Mouse (Mus musculus) liver, embryonic 12.5 days (tissue): Measurements from ENCODE around the gene Pkp3. TPM values are rescaled to one million over a fixed set of nuclear protein-coding genes. Genes with fewer than 3 reads are reported as not detected.
A peak's percentile ranks its signal among the peaks of the same experiment; 100 is the strongest.

ENCODE experiments used
- ATAC-seq: fragments of 200-750 bp; cut with Nextera tagmentation; 2 replicates; pipeline ENCODE4 v1.8.0; 2017; ENCODE audit warnings: moderate number of reproducible peaks, mild to moderate bottlenecking, moderate library complexity
- H3K27ac ChIP-seq: fragments of 300-500 bp; sonication (generic); 2 replicates; pipeline ENCODE4 v1.5.1; 2016; ENCODE audit warnings: mild to moderate bottlenecking
- H3K27me3 ChIP-seq: fragments of 300-500 bp; sonication (generic); replicated peaks from 2 replicates; pipeline ENCODE4 v1.6.1; 2016; ENCODE audit warnings: mild to moderate bottlenecking, moderate library complexity
- H3K36me3 ChIP-seq: fragments of 300-500 bp; sonication (generic); 2 replicates; pipeline ENCODE4 v1.6.1; 2016; ENCODE audit warnings: mild to moderate bottlenecking, moderate library complexity
- H3K4me1 ChIP-seq: fragments of 300-500 bp; sonication (generic); 2 replicates; pipeline ENCODE4 v1.6.1; 2016
- H3K4me2 ChIP-seq: fragments of 300-500 bp; sonication (generic); 2 replicates; pipeline ENCODE4 v1.6.1; 2016; ENCODE audit warnings: mild to moderate bottlenecking, moderate library complexity
- H3K4me3 ChIP-seq: fragments of 300-500 bp; sonication (generic); 2 replicates; pipeline ENCODE4 v1.5.1; 2016; ENCODE audit warnings: mild to moderate bottlenecking, moderate library complexity
- H3K9ac ChIP-seq: fragments of 300-500 bp; sonication (generic); 2 replicates; pipeline ENCODE4 v1.6.1; 2016; ENCODE audit warnings: mild to moderate bottlenecking, moderate library complexity
- H3K9me3 ChIP-seq: fragments of 300-500 bp; sonication (generic); replicated peaks from 2 replicates; pipeline ENCODE4 v1.6.1; 2016; ENCODE audit warnings: mild to moderate bottlenecking, moderate library complexity
- WGBS: fragments of 180-500 bp; shearing (Covaris S2); methylation state at CpG from one replicate; pipeline ENCODE4 v1.1.7; 2016; ENCODE audit not compliant: insufficient replicate concordance; 5-methylcytosine and 5-hydroxymethylcytosine counted together
- polyA plus RNA-seq: library from polyadenylated mRNA; unstranded; fragments of >200 nt; fragmentation: Nextera tagmentation; extraction: Ambion mirVana; gene quantifications from 2 replicates; pipeline ENCODE4 v1.2.1, GENCODE M21; 2016

Gene Pkp3
- polyA plus RNA-seq, 1 experiment from 2014 or later: 1.1 TPM

DNA sequence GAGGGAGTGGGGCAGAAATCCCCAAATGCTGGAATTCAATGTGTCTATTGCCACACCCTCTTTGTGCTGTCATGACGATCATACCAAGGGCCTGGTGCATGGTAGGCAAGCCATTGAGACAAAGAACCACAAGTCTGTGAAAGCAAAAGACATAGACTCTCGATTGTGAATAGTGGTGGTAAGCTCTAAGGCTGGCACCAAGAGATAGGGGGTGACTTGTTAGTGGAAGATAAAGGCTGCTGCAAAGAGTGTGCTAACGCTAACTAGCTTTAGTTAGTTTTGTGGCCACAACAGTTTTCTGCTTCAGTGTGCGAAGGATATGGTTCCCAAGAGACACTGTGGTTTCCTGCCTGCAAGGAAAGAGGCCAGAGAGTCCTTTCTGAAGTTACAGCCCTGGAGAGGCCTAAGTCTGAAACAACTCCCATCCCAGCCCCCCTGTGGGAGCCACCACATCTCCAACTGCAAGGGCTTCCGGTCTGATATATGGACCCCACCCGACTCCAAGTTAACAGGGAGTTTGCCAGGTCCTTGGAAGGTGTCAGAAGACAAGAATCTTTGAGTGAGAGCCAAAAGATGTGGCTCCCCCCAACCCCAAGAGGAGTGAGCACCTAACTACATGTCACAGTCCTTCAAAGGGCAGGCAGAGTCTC is 31.0 kb upstream of the Pkp3 start:
- ATAC-seq: peak; percentile 71
- peaks cover 58% of the 10 kb centered on the region for H3K4me1 ChIP-seq
- 17% methylated on average over 6 of the region's 6 CpGs for WGBS
- no peaks in the 10 kb centered on the region for H3K36me3 ChIP-seq
- H3K27me3 ChIP-seq: no peaks in the 10 kb centered on the region
- peak overlapping the region; percentile 85 for H3K4me2 ChIP-seq
- peak overlapping the region; percentile 63; the same call in 1 of the 2 replicates for H3K9ac ChIP-seq
- H3K9me3 ChIP-seq: no peaks in the 10 kb centered on the region
- 0 out of 2 replicates have a peak overlapping the region, but pooled peaks have one; percentile 50 for H3K4me3 ChIP-seq
- H3K27ac ChIP-seq: peak overlapping the region; percentile 91

GRCm38 (mm10) chr7:141047581-141048225 is 30.3 kb upstream of the Pkp3 start:
- Histone ChIP-seq H3K36me3 (no peaks in the 10 kb centered on the region), H3K4me1 (peaks cover 53% of the 10 kb centered on the region), H3K4me2 (peak overlapping the region; percentile 85), H3K9ac (peak overlapping the region; percentile 63), H3K27me3 (0 out of 2 replicates have a peak, but pooled peaks cover under 1% of the 10 kb centered on the region), H3K27ac (peak overlapping the region; percentile 91), H3K4me3 (peak overlapping the region; percentile 50), H3K9me3 (no peaks in the 10 kb centered on the region)
- 5% methylated on average over 15 of the region's 19 CpGs for WGBS
- ATAC-seq: peak; percentile 47

GRCm38 (mm10) chr7:141048226-141049218 is 29.5 kb upstream of the Pkp3 start:
- 9% methylated on average over 21 of the region's 21 CpGs for WGBS
- Histone ChIP-seq H3K4me2 (peak overlapping the region; percentile 85), H3K27me3 (0 out of 2 replicates have a peak, but pooled peaks cover 4% of the 10 kb centered on the region), H3K4me1 (peaks cover 45% of the 10 kb centered on the region), H3K4me3 (peak overlapping the region; percentile 50), H3K36me3 (no peaks in the 10 kb centered on the region), H3K9ac (peak overlapping the region; percentile 63), H3K27ac (peak overlapping the region; percentile 91), H3K9me3 (no peaks in the 10 kb centered on the region)
- ATAC-seq: peak; percentile 75

DNA sequence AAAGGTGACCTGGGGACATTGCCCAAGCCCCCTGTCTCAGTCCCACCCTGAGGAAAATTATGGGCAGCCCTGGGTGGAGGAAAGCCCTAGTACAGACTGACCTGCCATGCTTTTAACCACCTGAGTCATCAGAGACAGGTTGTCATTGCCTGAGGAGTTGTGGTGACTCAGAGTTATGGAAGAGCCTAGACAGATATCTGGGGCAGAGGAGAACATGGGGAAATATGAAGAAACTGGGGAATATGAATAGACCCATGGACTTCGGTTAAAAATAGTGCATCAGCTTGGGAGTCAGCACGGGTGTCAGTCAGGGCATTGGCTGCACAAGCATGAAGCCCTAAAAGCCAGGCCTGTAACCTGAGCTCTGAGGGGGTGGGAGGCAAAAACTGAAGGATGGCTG is 28.7 kb upstream of the Pkp3 start:
- 76% methylated on average over 2 of the region's 2 CpGs for WGBS
- Histone ChIP-seq H3K4me1 (peaks cover 39% of the 10 kb centered on the region), H3K27me3 (0 out of 2 replicates have a peak, but pooled peaks cover 6% of the 10 kb centered on the region), H3K9ac (no peak overlapping the region), H3K4me2 (no peak overlapping the region), H3K4me3 (no peak overlapping the region), H3K36me3 (no peaks in the 10 kb centered on the region), H3K27ac (no peak overlapping the region), H3K9me3 (no peaks in the 10 kb centered on the region)
- ATAC-seq: no peak

GRCm38 (mm10) chr7:141051060-141051685 is 26.8 kb upstream of the Pkp3 start:
- no peak overlapping the region for H3K4me3 ChIP-seq
- H3K9me3 ChIP-seq: 0 out of 2 replicates have a peak, but pooled peaks cover 3% of the 10 kb centered on the region
- ATAC-seq: no peak
- H3K9ac ChIP-seq: no peak overlapping the region
- 49% methylated on average over 17 of the region's 17 CpGs for WGBS
- H3K4me2 ChIP-seq: no peak overlapping the region
- H3K27ac ChIP-seq: no peak overlapping the region
- H3K36me3 ChIP-seq: no peaks in the 10 kb centered on the region
- H3K4me1 ChIP-seq: peaks cover 27% of the 10 kb centered on the region
- H3K27me3 ChIP-seq: peaks cover 13% of the 10 kb centered on the region

- ATAC-seq: no peak
- H3K4me1 ChIP-seq: peaks cover 18% of the 10 kb centered on the region
- peaks cover 20% of the 10 kb centered on the region for H3K27me3 ChIP-seq
- no peak overlapping the region for H3K4me3 ChIP-seq
- no peak overlapping the region for H3K27ac ChIP-seq
- WGBS: 72% methylated on average over 4 of the region's 4 CpGs
- H3K4me2 ChIP-seq: no peak overlapping the region
- no peak overlapping the region for H3K9ac ChIP-seq
- 0 out of 2 replicates have a peak, but pooled peaks cover 3% of the 10 kb centered on the region for H3K9me3 ChIP-seq
- no peaks in the 10 kb centered on the region for H3K36me3 ChIP-seq
Observed at GRCm38 (mm10) chr7:141052016-141052415, 26.0 kb upstream of the Pkp3 start.

- no peaks in the 10 kb centered on the region for H3K36me3 ChIP-seq
- no peak overlapping the region for H3K4me3 ChIP-seq
- H3K27me3 ChIP-seq: peaks cover 23% of the 10 kb centered on the region
- 0 out of 2 replicates have a peak, but pooled peaks cover 3% of the 10 kb centered on the region for H3K9me3 ChIP-seq
- H3K27ac ChIP-seq: no peak overlapping the region
- H3K9ac ChIP-seq: no peak overlapping the region
- H3K4me2 ChIP-seq: no peak overlapping the region
- H3K4me1 ChIP-seq: peaks cover 14% of the 10 kb centered on the region
- WGBS: 68% methylated on average over 2 of the region's 2 CpGs
- ATAC-seq: no peak
Observed at GRCm38 (mm10) chr7:141052421-141052820, 25.6 kb upstream of the Pkp3 start.

DNA sequence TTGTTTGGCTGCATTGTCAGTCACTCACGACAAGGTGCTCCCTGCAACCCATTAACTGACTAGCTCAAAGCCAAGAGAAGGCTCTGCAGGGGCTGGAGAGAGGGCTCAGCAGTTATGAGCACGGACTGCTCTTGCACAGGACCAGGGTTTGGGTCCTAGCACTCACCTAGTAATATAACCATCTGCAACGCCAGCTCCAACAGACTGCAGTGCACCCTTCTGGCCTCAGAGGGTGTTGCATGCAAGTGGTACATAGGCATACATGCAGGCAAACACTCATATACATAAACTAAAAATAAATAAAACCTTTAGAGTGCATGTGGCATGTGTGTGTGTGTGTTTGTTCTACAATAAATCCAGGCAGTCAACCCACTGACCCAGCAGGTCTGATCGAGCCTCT is 22.2 kb upstream of the Pkp3 start:
- Histone ChIP-seq H3K4me3 (no peak overlapping the region), H3K9me3 (0 out of 2 replicates have a peak, but pooled peaks cover 3% of the 10 kb centered on the region), H3K4me2 (no peak overlapping the region), H3K27me3 (peaks cover 56% of the 10 kb centered on the region), H3K27ac (no peak overlapping the region), H3K4me1 (peaks cover 10% of the 10 kb centered on the region), H3K9ac (no peak overlapping the region), H3K36me3 (no peaks in the 10 kb centered on the region)
- ATAC-seq: no peak
- 52% methylated on average over 4 of the region's 4 CpGs for WGBS

DNA sequence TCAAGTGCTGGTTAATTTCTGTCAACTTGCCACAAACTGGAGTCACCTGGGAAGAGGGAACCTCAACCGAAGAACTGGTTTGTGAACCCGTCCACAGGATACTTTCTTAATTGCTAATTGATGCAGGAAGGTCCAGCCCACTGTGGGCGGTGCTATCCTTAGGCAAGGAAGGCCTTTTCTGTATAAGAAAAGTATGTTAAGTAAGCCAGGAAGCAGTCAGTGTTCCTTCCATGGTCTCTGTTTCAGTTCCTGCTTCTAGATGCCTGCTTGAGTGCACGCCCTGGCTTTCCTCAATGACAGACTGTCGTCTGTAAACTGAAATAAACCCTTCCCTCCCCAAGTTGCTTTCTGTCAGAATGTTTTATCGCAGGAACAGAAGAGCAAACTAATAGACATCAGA is 21.0 kb upstream of the Pkp3 start:
- Histone ChIP-seq H3K9ac (no peak overlapping the region), H3K27me3 (peaks cover 68% of the 10 kb centered on the region), H3K4me3 (no peak overlapping the region), H3K4me1 (peaks cover 19% of the 10 kb centered on the region), H3K9me3 (0 out of 2 replicates have a peak, but pooled peaks cover 3% of the 10 kb centered on the region), H3K4me2 (no peak overlapping the region), H3K36me3 (no peaks in the 10 kb centered on the region), H3K27ac (no peak overlapping the region)
- 66% methylated on average over 6 of the region's 6 CpGs for WGBS
- no peak for ATAC-seq

DNA sequence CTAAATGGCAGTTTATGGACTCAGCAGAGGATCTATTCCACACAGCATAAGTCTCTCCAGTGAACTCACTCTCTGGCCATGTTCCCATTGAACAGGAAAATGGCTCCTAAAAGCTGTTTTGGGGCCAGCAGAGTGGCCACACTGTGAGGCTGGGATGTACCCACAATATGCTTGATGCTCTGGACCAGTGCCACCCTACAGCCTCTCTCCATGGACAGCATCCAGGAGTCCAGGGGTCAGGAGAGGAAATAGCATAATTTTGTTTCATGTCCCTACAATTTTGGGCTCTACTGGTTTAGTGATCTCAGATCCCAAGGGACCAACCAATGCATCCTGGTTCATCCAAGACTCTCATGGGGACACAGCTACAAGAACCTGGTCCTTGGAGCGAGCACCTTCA is 20.5 kb upstream of the Pkp3 start:
- Histone ChIP-seq H3K4me2 (no peak overlapping the region), H3K9ac (no peak overlapping the region), H3K4me1 (peaks cover 24% of the 10 kb centered on the region), H3K27ac (no peak overlapping the region), H3K27me3 (peaks cover 74% of the 10 kb centered on the region), H3K4me3 (no peak overlapping the region), H3K36me3 (no peaks in the 10 kb centered on the region), H3K9me3 (0 out of 2 replicates have a peak, but pooled peaks cover 3% of the 10 kb centered on the region)
- 63% methylated on average over 1 of the region's 1 CpGs for WGBS
- ATAC-seq: no peak

GRCm38 (mm10) chr7:141058601-141059341 is 19.2 kb upstream of the Pkp3 start:
- peaks cover 82% of the 10 kb centered on the region for H3K27me3 ChIP-seq
- WGBS: 59% methylated on average over 14 of the region's 14 CpGs
- ATAC-seq: no peak

More at GRCm38 (mm10) chr7:141058601-141059341, 19.2 kb upstream of the Pkp3 start:
- no peak overlapping the region for H3K4me2 ChIP-seq
- H3K4me3 ChIP-seq: no peak overlapping the region
- no peak overlapping the region for H3K27ac ChIP-seq
- H3K4me1 ChIP-seq: peaks cover 36% of the 10 kb centered on the region
- no peaks in the 10 kb centered on the region for H3K36me3 ChIP-seq
- 0 out of 2 replicates have a peak, but pooled peaks cover 3% of the 10 kb centered on the region for H3K9me3 ChIP-seq
- H3K9ac ChIP-seq: no peak overlapping the region
